Mouse (Mus musculus): ENCODE results near the gene Sh3d19. TPM values are rescaled to one million over a fixed set of nuclear protein-coding genes. Genes with fewer than 3 reads are reported as not detected.
A peak's percentile ranks its signal among the peaks of the same experiment; 100 is the strongest.

The Sh3d19 gene
- polyA plus RNA-seq, 1 experiment from 2014 or later = 20.3 TPM

- peaks cover 49% of the 10 kb centered on the region for H3K36me3 ChIP-seq
- no peak for DNase-seq (ENCODE audit: low spot score)
- no peaks in the 10 kb centered on the region for H3K27me3 ChIP-seq (ENCODE audit: low read depth, poor library complexity, severe bottlenecking)
- H3K27ac ChIP-seq = peak overlapping the region; percentile 99
- H3K4me1 ChIP-seq = peaks cover 19% of the 10 kb centered on the region
- no peaks in the 10 kb centered on the region for H3K9me3 ChIP-seq (replicated peaks)
- peak overlapping the region; percentile 98 for H3K4me3 ChIP-seq
- under 1% methylated on average over 18 of the region's 18 CpGs for WGBS
Observed at GRCm38 (mm10) chr3:86141886-86142262, 171.0 kb downstream of the Sh3d19 start.

GRCm38 (mm10) chr3:86142263-86142933 is 171.5 kb downstream of the Sh3d19 start, which contains the start of gene Rps3a1:
Gene Rps3a1 (minus strand): TSS chr3:86142702.
- Histone ChIP-seq H3K36me3 (peaks cover 44% of the 10 kb centered on the region), H3K4me3 (peak within 1 kb of the TSS; percentile 98), H3K27me3 (ENCODE audit: low read depth, poor library complexity, severe bottlenecking) (no peaks in the 10 kb centered on the region), H3K4me1 (peaks cover 19% of the 10 kb centered on the region), H3K9me3 (replicated peaks) (no peaks in the 10 kb centered on the region), H3K27ac (peak within 1 kb of the TSS; percentile 99)
- peak; percentile 99 for DNase-seq (ENCODE audit: low spot score)
- WGBS = under 1% methylated on average over 75 of the region's 77 CpGs

DNA sequence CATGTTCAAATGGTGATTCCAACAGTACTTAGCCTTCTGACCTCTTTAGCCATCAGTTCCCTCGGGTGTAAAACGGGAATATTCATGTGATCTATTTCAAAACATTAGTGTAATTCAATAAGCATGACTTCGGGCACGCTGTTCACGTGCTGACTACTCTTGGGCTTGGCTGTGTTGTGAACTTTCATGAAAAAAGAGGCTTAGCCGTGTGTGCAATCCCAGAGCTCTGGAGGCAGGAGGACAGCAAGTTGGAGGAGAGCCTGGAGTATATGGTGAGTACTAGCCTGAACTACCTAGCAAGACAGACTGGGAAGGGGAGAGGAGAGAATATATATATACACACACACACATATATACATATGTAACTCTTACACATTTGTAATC is 172.0 kb downstream of the Sh3d19 start:
- 42% methylated on average over 6 of the region's 6 CpGs for WGBS
- DNase-seq (ENCODE audit: low spot score) = no peak
- Histone ChIP-seq H3K4me1 (peaks cover 19% of the 10 kb centered on the region), H3K36me3 (peaks cover 38% of the 10 kb centered on the region), H3K4me3 (peak overlapping the region; percentile 98), H3K9me3 (replicated peaks) (no peaks in the 10 kb centered on the region), H3K27me3 (ENCODE audit: low read depth, poor library complexity, severe bottlenecking) (no peaks in the 10 kb centered on the region), H3K27ac (peak overlapping the region; percentile 99)

DNA sequence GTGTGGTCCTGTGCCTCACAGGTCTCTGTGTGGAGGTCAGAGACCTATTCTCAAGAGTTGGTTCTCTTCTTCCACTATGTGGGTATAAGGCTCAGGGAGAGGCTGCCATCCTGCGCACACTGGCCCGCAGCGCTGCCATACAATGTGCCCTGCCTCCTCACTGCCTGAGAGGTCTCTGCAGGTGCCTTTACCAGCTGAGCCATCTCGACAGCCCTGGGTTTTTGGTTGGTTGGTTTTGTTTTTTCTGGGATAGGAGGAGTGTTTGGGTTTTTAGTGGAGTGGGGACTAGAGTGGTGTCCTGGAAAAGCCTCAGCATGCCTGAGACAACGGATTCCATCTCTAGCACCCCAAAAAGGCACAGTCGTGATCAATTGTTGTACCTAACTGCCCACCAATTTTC is 172.4 kb downstream of the Sh3d19 start:
- Histone ChIP-seq H3K4me3 (no peak overlapping the region), H3K4me1 (peaks cover 19% of the 10 kb centered on the region), H3K27ac (peak overlapping the region; percentile 43; the same call in 1 of the 2 replicates), H3K36me3 (peaks cover 34% of the 10 kb centered on the region), H3K27me3 (ENCODE audit: low read depth, poor library complexity, severe bottlenecking) (no peaks in the 10 kb centered on the region), H3K9me3 (replicated peaks) (no peaks in the 10 kb centered on the region)
- 87% methylated on average over 6 of the region's 6 CpGs for WGBS
- no peak for DNase-seq (ENCODE audit: low spot score)

- H3K27ac ChIP-seq = no peak overlapping the region; the same call in 1 of the 2 replicates
- 83% methylated on average over 6 of the region's 6 CpGs for WGBS
Observed at GRCm38 (mm10) chr3:86149063-86149462, 178.2 kb downstream of the Sh3d19 start.

DNA sequence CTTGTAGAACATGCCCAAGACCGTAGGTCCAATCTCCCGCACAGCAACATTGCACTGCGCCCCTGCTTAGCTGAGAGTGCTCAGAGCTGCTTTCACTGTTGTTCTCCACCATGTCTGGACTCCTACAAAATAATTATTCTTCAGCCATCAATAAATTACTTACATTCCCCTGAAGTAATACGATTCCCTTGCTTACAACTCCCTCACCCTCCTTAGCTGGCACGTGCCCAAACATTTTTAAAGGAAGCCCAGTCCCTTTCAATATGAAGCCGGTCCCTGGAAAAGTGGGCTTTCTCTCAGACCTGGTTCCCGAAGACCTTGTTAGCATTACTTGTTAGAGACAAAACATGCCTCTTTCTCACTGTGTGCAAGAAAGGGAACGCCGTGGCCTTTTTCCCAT is 178.6 kb downstream of the Sh3d19 start:
- Histone ChIP-seq H3K4me3 (no peak overlapping the region), H3K27me3 (ENCODE audit: low read depth, poor library complexity, severe bottlenecking) (no peaks in the 10 kb centered on the region), H3K9me3 (replicated peaks) (no peaks in the 10 kb centered on the region), H3K36me3 (no peaks in the 10 kb centered on the region), H3K4me1 (peaks cover 9% of the 10 kb centered on the region; the same call in 1 of the 2 replicates), H3K27ac (no peak overlapping the region; the same call in 1 of the 2 replicates)
- no peak for DNase-seq (ENCODE audit: low spot score)
- WGBS = 83% methylated on average over 9 of the region's 9 CpGs

More at GRCm38 (mm10) chr3:86149063-86149462, 178.2 kb downstream of the Sh3d19 start:
- Histone ChIP-seq H3K4me1 (peaks cover 9% of the 10 kb centered on the region; the same call in 1 of the 2 replicates), H3K36me3 (no peaks in the 10 kb centered on the region), H3K4me3 (no peak overlapping the region), H3K27me3 (ENCODE audit: low read depth, poor library complexity, severe bottlenecking) (no peaks in the 10 kb centered on the region), H3K9me3 (replicated peaks) (no peaks in the 10 kb centered on the region)
- DNase-seq (ENCODE audit: low spot score) = no peak

GRCm38 (mm10) chr3:86168841-86169425 is 198.0 kb downstream of the Sh3d19 start:
- no peak overlapping the region for H3K4me3 ChIP-seq
- 90% methylated on average over 8 of the region's 8 CpGs for WGBS

GRCm38 (mm10) chr3:86179714-86180113 is 208.8 kb downstream of the Sh3d19 start:
- Histone ChIP-seq H3K4me3 (no peak overlapping the region), H3K27ac (no peak overlapping the region), H3K9me3 (replicated peaks) (no peaks in the 10 kb centered on the region), H3K4me1 (peaks cover 3% of the 10 kb centered on the region; the same call in 1 of the 2 replicates), H3K27me3 (ENCODE audit: low read depth, poor library complexity, severe bottlenecking) (no peaks in the 10 kb centered on the region), H3K36me3 (no peaks in the 10 kb centered on the region)
- WGBS = 91% methylated on average over 7 of the region's 7 CpGs
- DNase-seq (ENCODE audit: low spot score) = no peak

More at GRCm38 (mm10) chr3:86168841-86169425, 198.0 kb downstream of the Sh3d19 start:
- DNase-seq (ENCODE audit: low spot score) = no peak
- no peaks in the 10 kb centered on the region for H3K27me3 ChIP-seq (ENCODE audit: low read depth, poor library complexity, severe bottlenecking)
- H3K4me1 ChIP-seq = no peaks in the 10 kb centered on the region
- no peaks in the 10 kb centered on the region for H3K9me3 ChIP-seq (replicated peaks)
- H3K27ac ChIP-seq = no peak overlapping the region
- H3K36me3 ChIP-seq = no peaks in the 10 kb centered on the region

Other genes with a start within 250 kb of the Sh3d19 start
- 0.51 and 1.5 TPM in 2 replicates for gene Fam160a1, start 153.8 kb upstream of the Sh3d19 start, polyA plus RNA-seq (2016; fragmentation: Nextera tagmentation; extraction: Ambion mirVana)
- gene Glt28d2, start 83.6 kb upstream of the Sh3d19 start, polyA plus RNA-seq (2016; fragmentation: Nextera tagmentation; extraction: Ambion mirVana) = 0.18 and 0.85 TPM in 2 replicates
- 0.97 and 3.1 TPM in 2 replicates for gene Gm37240, start 83.6 kb upstream of the Sh3d19 start, polyA plus RNA-seq (2016; fragmentation: Nextera tagmentation; extraction: Ambion mirVana)
- 0.31 TPM in 1 of 2 replicates, not detected in the other for gene Prss48, start 31.4 kb downstream of the Sh3d19 start, polyA plus RNA-seq (2016; fragmentation: Nextera tagmentation; extraction: Ambion mirVana)
- gene Rps3a1, start 171.6 kb downstream of the Sh3d19 start, polyA plus RNA-seq (2016; fragmentation: Nextera tagmentation; extraction: Ambion mirVana) = 1,202 and 1,379 TPM in 2 replicates

Data from limb, embryonic 10.5 days (tissue).